Mouse (Mus musculus): ENCODE measurements around the gene Ankrd31.

- TF ChIP-seq CTCF (IDR thresholded peaks at IDR 0.05; ENCODE audit: low read depth) (no peak), EP300 (IDR thresholded peaks at IDR 0.05; ENCODE audit: low read depth) (no peak)
Measured at GRCm38 (mm10) chr13:96947722-96948121, 199.7 kb downstream of the Ankrd31 start.

Data from heart, postnatal 0 days (tissue).